Mouse (Mus musculus): Measurements from ENCODE around the gene Epo. TPM values are rescaled to one million over a fixed set of nuclear protein-coding genes. Genes with fewer than 3 reads are reported as not detected.

Epo gene
- total and polyA plus RNA-seq, 3 experiments: not detected

- Histone ChIP-seq H3K4me3 (replicated peaks in 1 of 3; ENCODE audit: low read depth in 2 of 3, low read length in 2 of 3, poor library complexity in 1 of 3) (no peak overlapping the region), H3K79me2 (replicated peaks; ENCODE audit: control insufficient read depth, extremely low read depth, insufficient read depth, poor library complexity, severe bottlenecking) (no peaks in the 10 kb centered on the region), H3K9ac (ENCODE audit: insufficient read depth, low read depth) (no peak overlapping the region), H3K27me3 (replicated peaks) (peaks cover 60% of the 10 kb centered on the region), H3K4me1 (ENCODE audit: control insufficient read depth in 1 of 2, insufficient read depth in 2 of 2) (no peaks in the 10 kb centered on the region; a peak in 1 of 4 replicates), H3K4me2 (ENCODE audit: insufficient read depth, low read depth, poor library complexity, severe bottlenecking) (no peak overlapping the region), H3K9me3 (replicated peaks; ENCODE audit: low read length) (peaks cover 3% of the 10 kb centered on the region), H3K36me3 (replicated peaks in 1 of 2; ENCODE audit: control insufficient read depth in 1 of 2, insufficient read depth in 1 of 2, low read length in 1 of 2) (no peaks in the 10 kb centered on the region), H3K27ac (ENCODE audit: insufficient read depth, low read depth) (no peak overlapping the region)
- in situ Hi-C loops (cut with MboI; ENCODE audit: low pct_ligation_motif_present, low pct_unique_long_range_greater_than_20kb, low sequenced_read_pairs): loop anchor here (10.0 kb wide), 1 partner anchor 153 kb away; the partner anchor contains the start of gene Slc12a9
- dilution Hi-C loops (cut with MboI; ENCODE audit: extremely low pct_ligation_motif_present, extremely low pct_unique_long_range_greater_than_20kb, low sequenced_read_pairs): no loop called here
- DNase-seq (ENCODE audit: extremely low read depth): peak; percentile 29
- TF ChIP-seq EP300 (IDR thresholded peaks at IDR 0.05; ENCODE audit: low read length) (no peak), CTCF (conservative IDR thresholded peaks at IDR 0.05 in 1 of 2, IDR thresholded peaks at IDR 0.05 in 1 of 2; ENCODE audit: low read depth in 2 of 2, low read length in 2 of 2) (peak in 1 of 2 experiments; percentile 29; a peak in 1 of 4 replicates)
Observed at GRCm38 (mm10) chr5:137487616-137488015, 45.4 kb downstream of the Epo start.

GRCm38 (mm10) chr5:137485851-137486155 is 47.2 kb downstream of the Epo start:
- Histone ChIP-seq H3K4me1 (ENCODE audit: control insufficient read depth in 1 of 2, insufficient read depth in 2 of 2) (peaks cover 0 to 4% of the 10 kb centered on the region in 2 experiments; a peak in 1 of 4 replicates), H3K4me2 (ENCODE audit: insufficient read depth, low read depth, poor library complexity, severe bottlenecking) (no peak overlapping the region), H3K27ac (ENCODE audit: insufficient read depth, low read depth) (no peak overlapping the region), H3K9me3 (replicated peaks; ENCODE audit: low read length) (peaks cover 3% of the 10 kb centered on the region), H3K9ac (ENCODE audit: insufficient read depth, low read depth) (no peak overlapping the region), H3K4me3 (replicated peaks in 1 of 3; ENCODE audit: low read depth in 2 of 3, low read length in 2 of 3, poor library complexity in 1 of 3) (no peak overlapping the region), H3K79me2 (replicated peaks; ENCODE audit: control insufficient read depth, extremely low read depth, insufficient read depth, poor library complexity, severe bottlenecking) (no peaks in the 10 kb centered on the region), H3K36me3 (replicated peaks in 1 of 2; ENCODE audit: control insufficient read depth in 1 of 2, insufficient read depth in 1 of 2, low read length in 1 of 2) (no peaks in the 10 kb centered on the region), H3K27me3 (replicated peaks) (peaks cover 61% of the 10 kb centered on the region)
- dilution Hi-C loops (cut with MboI; ENCODE audit: extremely low pct_ligation_motif_present, extremely low pct_unique_long_range_greater_than_20kb, low sequenced_read_pairs) (no loop called here), in situ Hi-C loops (cut with MboI; ENCODE audit: low pct_ligation_motif_present, low pct_unique_long_range_greater_than_20kb, low sequenced_read_pairs) (loop anchor here (10.0 kb wide), 1 partner anchor 151 kb away; the partner anchor contains the start of gene Slc12a9)
- DNase-seq (ENCODE audit: extremely low read depth): no peak
- TF ChIP-seq SMC3 (IDR thresholded peaks at IDR 0.05; ENCODE audit: low read depth, low read length): no peak
- TF ChIP-seq ZNF384 (IDR thresholded peaks at IDR 0.05; ENCODE audit: low read depth, low read length): no peak
- no peak for TF ChIP-seq ZC3H11A (IDR thresholded peaks at IDR 0.05; ENCODE audit: low read depth, low read length)
- TF ChIP-seq ELF1 (IDR thresholded peaks at IDR 0.05; ENCODE audit: low read depth, low read length): no peak
- no peak for TF ChIP-seq USF2 (conservative IDR thresholded peaks at IDR 0.05; ENCODE audit: low read depth, low read length)
- no peak for TF ChIP-seq BHLHE40 (IDR thresholded peaks at IDR 0.05; ENCODE audit: low read depth, low read length)
- no peak for TF ChIP-seq PAX5 (IDR thresholded peaks at IDR 0.05; ENCODE audit: low read length)
- no peak for TF ChIP-seq NELFE (IDR thresholded peaks at IDR 0.05; ENCODE audit: low read depth, low read length)
- no peak for TF ChIP-seq UBTF (IDR thresholded peaks at IDR 0.05; ENCODE audit: low read depth, low read length)
- no peak for TF ChIP-seq MXI1 (IDR thresholded peaks at IDR 0.05; ENCODE audit: low read depth, low read length)
- no peak for TF ChIP-seq NRF1 (IDR thresholded peaks at IDR 0.05; ENCODE audit: low read depth, low read length)
- TF ChIP-seq MYC (IDR thresholded peaks at IDR 0.05; ENCODE audit: low read depth, low read length): no peak
- no peak for TF ChIP-seq TCF12 (IDR thresholded peaks at IDR 0.05; ENCODE audit: low read depth, low read length)
- no peak for TF ChIP-seq ZMIZ1 (IDR thresholded peaks at IDR 0.05; ENCODE audit: low read depth, low read length)
- no peak for TF ChIP-seq RCOR1 (conservative IDR thresholded peaks at IDR 0.05; ENCODE audit: low read depth, low read length)
- TF ChIP-seq GABPA (IDR thresholded peaks at IDR 0.05; ENCODE audit: insufficient replicate concordance, low read depth, low read length): no peak
